Mouse (Mus musculus) cerebellum, adult 2 months (tissue): ENCODE measurements around the gene Metrnl.

ENCODE experiments used
- CTCF ChIP-seq: fragments of 200-500 bp; IDR thresholded peaks from 2 replicates; pipeline ENCODE4 v1.5.1; 2011; ENCODE audit warnings: low read depth, mild to moderate bottlenecking, control low read depth, low read length, moderate library complexity, borderline replicate concordance; ENCODE audit not compliant: insufficient read depth
- POLR2A ChIP-seq: fragments of 200-500 bp; IDR thresholded peaks from 2 replicates; pipeline ENCODE4 v1.6.1; 2011; ENCODE audit warnings: low read length, control low read depth, borderline replicate concordance; ENCODE audit not compliant: insufficient read depth

GRCm38 (mm10) chr11:121701244-121701643 lies at the start of gene Metrnl:
- TF ChIP-seq POLR2A, result no peak
- no peak for TF ChIP-seq CTCF
